Comparison of ENCODE assay signal across 8 mouse cellular contexts in the genomic region with DNA sequence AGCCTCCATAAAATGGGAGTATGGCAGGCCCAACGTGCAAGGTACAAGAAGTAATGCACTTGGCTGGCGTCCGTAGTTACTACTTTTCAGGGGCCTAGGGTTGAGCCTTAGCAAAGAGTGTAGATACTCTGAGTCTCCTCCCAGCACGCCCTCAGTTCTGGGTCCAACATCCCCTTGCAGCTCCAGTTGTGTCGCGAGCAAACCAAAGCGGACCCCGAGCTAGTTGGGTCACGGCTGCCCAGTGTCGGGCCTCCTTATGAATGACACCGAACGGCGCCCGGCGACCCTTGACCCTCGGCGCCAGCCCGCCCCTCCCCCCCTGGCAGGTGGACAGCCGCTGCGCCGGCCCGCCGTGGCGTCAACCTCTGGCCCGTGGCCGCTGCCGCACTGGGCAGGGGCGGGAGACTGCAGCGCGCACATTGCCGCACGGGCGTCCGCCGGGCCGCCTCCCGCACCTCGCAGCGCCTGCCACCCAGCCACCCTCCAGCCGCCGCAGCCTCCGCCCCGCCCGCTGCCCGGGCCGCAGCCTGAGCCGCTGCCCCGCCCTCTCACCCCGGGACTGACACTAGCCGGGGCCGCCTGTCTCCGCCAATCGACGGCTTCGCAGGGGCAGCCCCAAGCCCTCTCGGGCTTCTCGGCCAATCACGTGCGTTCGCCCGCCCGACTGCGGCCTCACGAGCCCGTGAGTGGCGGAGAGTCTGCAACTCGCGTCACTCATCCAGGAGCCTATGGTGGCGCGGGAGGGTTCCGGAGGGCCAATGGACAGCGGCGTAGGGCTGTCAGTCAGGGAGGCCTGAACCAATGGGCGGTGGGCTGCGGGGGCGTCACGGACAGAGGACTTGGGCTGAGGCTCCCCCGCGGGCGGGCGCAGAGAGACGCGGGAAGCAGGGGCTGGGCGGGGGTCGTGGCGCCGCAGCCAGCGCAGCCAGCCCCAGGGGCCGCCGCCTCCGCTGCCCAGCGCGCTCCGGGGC. TPM values are rescaled to one million over a fixed set of nuclear protein-coding genes. Genes with fewer than 3 reads are reported as not detected.
DNase-seq lines count a peak whose midpoint lies in the region; ATAC-seq lines count a peak whose summit lies in the region.

Prkaca (plus strand) TSS at position 844 of the 971 bp plus-strand sequence.

- WGBS in heart, embryonic 13.5 days = under 1% methylated on average over 89 of the region's 94 CpGs
- WGBS in liver, embryonic 12.5 days (ENCODE audit: insufficient replicate concordance) = 1% methylated on average over 74 of the region's 94 CpGs
- WGBS in stomach, embryonic 15.5 days = under 1% methylated on average over 60 of the region's 94 CpGs

- peaks cover 27% of the 10 kb centered on the region for H3K36me3 ChIP-seq in heart, embryonic 13.5 days
- H3K36me3 ChIP-seq in liver, embryonic 12.5 days = peaks cover 42% of the 10 kb centered on the region
- peaks cover 10% of the 10 kb centered on the region; the same call in 1 of the 2 replicates for H3K36me3 ChIP-seq in stomach, embryonic 15.5 days

- H3K9me3 ChIP-seq in heart, embryonic 13.5 days = no peaks in the 10 kb centered on the region
- no peaks in the 10 kb centered on the region for H3K9me3 ChIP-seq in liver, embryonic 12.5 days (replicated peaks)
- H3K9me3 ChIP-seq in stomach, embryonic 15.5 days = no peaks in the 10 kb centered on the region

- peak within 1 kb of the TSS; percentile 76 for H3K27ac ChIP-seq in brown adipose tissue, adult 24 weeks (replicated peaks; ENCODE audit: low read depth, low read length)
- H3K27ac ChIP-seq in heart, embryonic 13.5 days (replicated peaks) = peak within 1 kb of the TSS; percentile 76
- peak within 1 kb of the TSS; percentile 81 for H3K27ac ChIP-seq in liver, embryonic 12.5 days
- peak within 1 kb of the TSS; percentile 57 for H3K27ac ChIP-seq in stomach, embryonic 15.5 days

- H3K27me3 ChIP-seq in heart, embryonic 13.5 days (replicated peaks) = no peaks in the 10 kb centered on the region
- H3K27me3 ChIP-seq in liver, embryonic 12.5 days (replicated peaks) = no peaks in the 10 kb centered on the region
- H3K27me3 ChIP-seq in stomach, embryonic 15.5 days (replicated peaks) = no peaks in the 10 kb centered on the region

- H3K4me2 ChIP-seq in heart, embryonic 13.5 days = peak within 1 kb of the TSS; percentile 94
- peak within 1 kb of the TSS; percentile 100 for H3K4me2 ChIP-seq in liver, embryonic 12.5 days
- H3K4me2 ChIP-seq in stomach, embryonic 15.5 days = peak within 1 kb of the TSS; percentile 94

- peak within 1 kb of the TSS; percentile 75 for H3K4me3 ChIP-seq in brown adipose tissue, adult 24 weeks (ENCODE audit: insufficient read depth, low read depth, low read length)
- peak within 1 kb of the TSS; percentile 97 for H3K4me3 ChIP-seq in heart, embryonic 13.5 days
- peak within 1 kb of the TSS; percentile 90 for H3K4me3 ChIP-seq in liver, embryonic 12.5 days
- H3K4me3 ChIP-seq in stomach, embryonic 15.5 days (replicated peaks) = peak within 1 kb of the TSS; percentile 80

- peaks cover 18% of the 10 kb centered on the region for H3K4me1 ChIP-seq in brown adipose tissue, adult 24 weeks (ENCODE audit: control insufficient read depth, insufficient read depth, insufficient read length, low read length)
- peaks cover 39% of the 10 kb centered on the region for H3K4me1 ChIP-seq in heart, embryonic 13.5 days
- H3K4me1 ChIP-seq in liver, embryonic 12.5 days = peaks cover 52% of the 10 kb centered on the region
- peaks cover 30% of the 10 kb centered on the region for H3K4me1 ChIP-seq in stomach, embryonic 15.5 days

- H3K9ac ChIP-seq in heart, embryonic 13.5 days = peak within 1 kb of the TSS; percentile 98
- peak within 1 kb of the TSS; percentile 89 for H3K9ac ChIP-seq in liver, embryonic 12.5 days
- peak within 1 kb of the TSS; percentile 86 for H3K9ac ChIP-seq in stomach, embryonic 15.5 days

- ATAC-seq in heart, embryonic 13.5 days (ENCODE audit: extremely low read depth, insufficient number of reproducible peaks, low FRiP score, low TSS enrichment) = peak; percentile 99
- peak; percentile 99 for ATAC-seq in liver, embryonic 12.5 days
- peak; percentile 100 for ATAC-seq in stomach, embryonic 15.5 days (ENCODE audit: insufficient read depth, low FRiP score, low read depth)

- peak; percentile 98 for DNase-seq in CD4-positive, CD25-positive, alpha-beta regulatory T cell, adult 2 months (ENCODE audit: low read depth, low spot score)
- DNase-seq in fat pad, adult 2 months (ENCODE audit: extremely low read depth, low read depth, low spot score) = peak; percentile 86
- DNase-seq in kidney, postnatal 10 days = peak; percentile 99
- peak; percentile 97 to 98 for DNase-seq in natural killer cell, adult 2 months (ENCODE audit: low spot score in 2 of 2)

RNA-seq across cellular contexts. Expression of gene Prkaca, which starts in this region (rescaled TPM):
- polyA plus RNA-seq in brown adipose tissue, adult 24 weeks (2012; ENCODE audit: insufficient read depth, insufficient read length, missing spikeins) = 270 and 332 TPM in 2 replicates
- polyA plus RNA-seq in heart, embryonic 13.5 days (2015; fragmentation: Nextera tagmentation; extraction: Ambion mirVana) = 197 and 206 TPM in 2 replicates
- 81.1 and 82.0 TPM in 2 replicates for polyA plus RNA-seq in liver, embryonic 12.5 days (2016; fragmentation: Nextera tagmentation; extraction: Ambion mirVana)
- polyA plus RNA-seq in stomach, embryonic 15.5 days (2015; fragmentation: Nextera tagmentation; extraction: Ambion mirVana) = 113 and 125 TPM in 2 replicates

Comparison
In these comparisons a context has a peak if more than half of its experiments do, and no peak if none do; other contexts are left out.
1. Peak in every context shown above with its lines: DNase-seq, ATAC-seq, H3K4me3 ChIP-seq and H3K27ac ChIP-seq.